Mouse (Mus musculus): ENCODE results near the gene Mrpl11. TPM values are rescaled to one million over a fixed set of nuclear protein-coding genes. Genes with fewer than 3 reads are reported as not detected.
"Not testable (repeated sequence)": the region's sequence is repeated elsewhere in the genome, so short reads cannot be mapped to it uniquely, and the experiment has no call there.

The Mrpl11 gene
- polyA plus RNA-seq, 1 experiment from 2014 or later, result 137 TPM

- Histone ChIP-seq H3K4me2 (replicated peaks; ENCODE audit: low read depth, low read length) (no peak overlapping the region), H3K9ac (ENCODE audit: low read depth, low read length) (no peak overlapping the region), H3K4me3 (ENCODE audit: low read length) (no peak overlapping the region), H3K36me3 (ENCODE audit: control insufficient read depth, insufficient read depth, low read length) (no peaks in the 10 kb centered on the region), H3K4me1 (ENCODE audit: control insufficient read depth, insufficient read depth, low read length) (0 out of 2 replicates have a peak, but pooled peaks cover 4% of the 10 kb centered on the region), H3K9me3 (ENCODE audit: control insufficient read depth, low read length) (no peaks in the 10 kb centered on the region), H3K27ac (ENCODE audit: low read depth, low read length) (no peak overlapping the region), H3K27me3 (ENCODE audit: control insufficient read depth, insufficient read depth, low read length) (peaks cover 7% of the 10 kb centered on the region)
- ATAC-seq (ENCODE audit: low FRiP score, low TSS enrichment), result no peak
- WGBS, result 89% methylated on average over 17 of the region's 17 CpGs
Observed at GRCm38 (mm10) chr19:4937444-4938310, 24.3 kb upstream of the Mrpl11 start.

DNA sequence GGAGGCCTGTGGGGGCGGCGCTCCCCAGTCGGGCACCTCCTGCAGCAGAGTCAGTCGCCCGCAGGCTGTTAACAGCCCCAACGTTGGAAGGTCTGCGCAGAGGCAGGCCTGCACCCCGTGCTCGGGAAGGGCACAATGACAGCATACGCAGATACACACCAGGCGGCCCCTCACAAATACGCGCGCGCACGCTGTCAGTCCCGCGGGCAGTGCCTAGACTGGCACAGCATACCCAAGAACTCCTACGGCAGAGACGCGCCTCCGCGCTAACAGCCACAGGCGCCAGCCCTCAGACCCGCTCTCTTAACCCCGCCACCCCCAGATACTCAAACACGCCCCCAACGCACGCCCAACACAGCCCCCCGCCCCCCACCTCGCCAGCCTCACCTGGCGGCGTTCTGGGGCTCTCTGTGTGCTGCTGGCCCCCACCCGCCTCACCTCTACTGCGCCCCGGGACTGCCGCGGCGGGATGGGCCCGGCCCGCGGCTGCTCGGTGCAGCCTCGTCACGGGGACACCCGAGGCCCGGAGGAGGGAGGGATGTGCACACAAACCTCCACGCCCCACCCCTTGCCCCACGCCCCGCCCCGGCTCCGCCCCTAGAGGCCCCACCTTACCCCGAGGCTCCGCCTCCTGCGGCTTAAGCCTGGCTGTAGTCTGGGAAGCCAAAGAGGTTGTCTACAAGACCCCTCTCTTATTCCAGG, 19.2 kb upstream of the Mrpl11 start, which contains the start of gene Peli3:
Peli3 (minus strand) TSS at position 577 of the 702 bp plus-strand sequence.
- Histone ChIP-seq H3K4me1 (ENCODE audit: control insufficient read depth, insufficient read depth, low read length) (0 out of 2 replicates have a peak, but pooled peaks cover 7% of the 10 kb centered on the region), H3K27me3 (ENCODE audit: control insufficient read depth, insufficient read depth, low read length) (peaks cover 7% of the 10 kb centered on the region), H3K36me3 (ENCODE audit: control insufficient read depth, insufficient read depth, low read length) (no peaks in the 10 kb centered on the region), H3K9me3 (ENCODE audit: control insufficient read depth, low read length) (no peaks in the 10 kb centered on the region), H3K4me2 (replicated peaks; ENCODE audit: low read depth, low read length) (peak within 1 kb of the TSS; percentile 99), H3K9ac (ENCODE audit: low read depth, low read length) (peak within 1 kb of the TSS; percentile 68), H3K4me3 (ENCODE audit: low read length) (peak within 1 kb of the TSS; percentile 69), H3K27ac (ENCODE audit: low read depth, low read length) (no peak within 1 kb of the TSS)
- ATAC-seq (ENCODE audit: low FRiP score, low TSS enrichment), result peak; percentile 94
- WGBS, result under 1% methylated on average over 53 of the region's 55 CpGs

DNA sequence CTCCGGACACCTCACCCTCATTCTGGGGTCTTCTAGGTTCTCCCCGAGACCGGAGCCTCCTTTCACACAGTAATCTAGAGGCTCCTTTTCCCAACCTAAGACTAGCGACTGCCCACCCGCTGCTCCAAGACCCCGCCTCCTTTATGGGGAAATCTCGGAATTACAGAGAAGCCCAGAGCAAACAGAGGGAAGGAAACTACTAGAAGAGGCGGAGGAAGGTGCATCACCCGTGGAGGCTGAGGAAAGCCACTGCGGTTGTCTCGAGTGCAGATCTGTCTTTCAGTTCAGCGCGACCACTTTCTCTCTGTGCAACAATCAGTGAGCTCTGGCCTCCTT, 18.7 kb upstream of the Mrpl11 start:
- Histone ChIP-seq H3K9ac (ENCODE audit: low read depth, low read length) (peak overlapping the region; percentile 68; the same call in 1 of the 2 replicates), H3K36me3 (ENCODE audit: control insufficient read depth, insufficient read depth, low read length) (no peaks in the 10 kb centered on the region), H3K4me2 (replicated peaks; ENCODE audit: low read depth, low read length) (peak overlapping the region; percentile 99), H3K9me3 (ENCODE audit: control insufficient read depth, low read length) (no peaks in the 10 kb centered on the region), H3K4me3 (ENCODE audit: low read length) (peak overlapping the region; percentile 69), H3K27me3 (ENCODE audit: control insufficient read depth, insufficient read depth, low read length) (peaks cover 7% of the 10 kb centered on the region), H3K27ac (ENCODE audit: low read depth, low read length) (no peak overlapping the region), H3K4me1 (ENCODE audit: control insufficient read depth, insufficient read depth, low read length) (0 out of 2 replicates have a peak, but pooled peaks cover 7% of the 10 kb centered on the region)
- no peak; the same call in 1 of the 2 replicates for ATAC-seq (ENCODE audit: low FRiP score, low TSS enrichment)
- WGBS, result 4% methylated on average over 13 of the region's 13 CpGs

DNA sequence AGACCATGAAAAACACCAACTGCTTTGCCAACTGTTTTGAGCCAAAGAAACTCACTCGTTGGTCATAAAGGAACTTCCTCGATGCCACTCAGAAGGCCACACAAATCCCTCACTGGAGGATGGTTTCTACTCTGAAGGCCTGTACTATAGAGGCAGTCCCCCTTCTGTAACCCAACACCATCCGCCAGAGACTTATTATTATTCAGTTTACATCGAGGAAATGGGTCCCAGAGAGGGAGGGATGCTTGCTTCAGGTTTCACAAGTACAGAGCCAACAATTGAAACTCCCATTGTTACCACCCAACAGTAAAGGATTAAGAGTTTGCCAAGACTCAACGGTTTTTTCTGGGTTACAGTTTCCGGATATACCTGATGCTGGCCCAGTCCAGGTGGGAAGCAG, 16.4 kb upstream of the Mrpl11 start:
- Histone ChIP-seq H3K4me2 (replicated peaks; ENCODE audit: low read depth, low read length) (no peak overlapping the region), H3K27me3 (ENCODE audit: control insufficient read depth, insufficient read depth, low read length) (peaks cover 7% of the 10 kb centered on the region), H3K4me3 (ENCODE audit: low read length) (no peak overlapping the region), H3K9me3 (ENCODE audit: control insufficient read depth, low read length) (no peaks in the 10 kb centered on the region), H3K9ac (ENCODE audit: low read depth, low read length) (no peak overlapping the region), H3K36me3 (ENCODE audit: control insufficient read depth, insufficient read depth, low read length) (no peaks in the 10 kb centered on the region), H3K4me1 (ENCODE audit: control insufficient read depth, insufficient read depth, low read length) (0 out of 2 replicates have a peak, but pooled peaks cover 7% of the 10 kb centered on the region), H3K27ac (ENCODE audit: low read depth, low read length) (no peak overlapping the region)
- ATAC-seq (ENCODE audit: low FRiP score, low TSS enrichment), result no peak
- WGBS, result 35% methylated on average over 6 of the region's 6 CpGs

DNA sequence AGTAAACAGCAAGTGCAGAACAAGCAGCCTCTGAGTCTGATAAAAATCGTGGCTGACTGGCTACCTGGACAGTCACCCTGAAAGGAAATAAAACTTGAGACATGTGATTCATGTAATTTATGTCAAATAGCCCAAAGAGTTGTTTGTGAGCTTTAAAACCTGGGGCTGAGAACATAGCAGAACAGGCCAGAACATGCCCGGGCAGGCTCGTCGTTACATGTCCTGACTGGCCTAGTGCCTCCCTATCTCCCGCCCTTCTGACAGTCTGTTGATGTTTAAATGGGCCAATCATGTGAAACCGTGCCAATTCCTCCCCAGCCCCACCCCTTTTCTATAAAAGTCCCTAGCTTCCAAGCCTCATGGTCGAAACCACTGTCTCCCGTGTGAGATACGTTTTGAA, 13.3 kb upstream of the Mrpl11 start:
- H3K4me2 ChIP-seq (replicated peaks; ENCODE audit: low read depth, low read length); H3K27me3 ChIP-seq (ENCODE audit: control insufficient read depth, insufficient read depth, low read length); H3K4me3 ChIP-seq (ENCODE audit: low read length); H3K9ac ChIP-seq (ENCODE audit: low read depth, low read length); H3K36me3 ChIP-seq (ENCODE audit: control insufficient read depth, insufficient read depth, low read length); ATAC-seq (ENCODE audit: low FRiP score, low TSS enrichment); H3K27ac ChIP-seq (ENCODE audit: low read depth, low read length); H3K4me1 ChIP-seq (ENCODE audit: control insufficient read depth, insufficient read depth, low read length); H3K9me3 ChIP-seq (ENCODE audit: control insufficient read depth, low read length): not testable (repeated sequence)
- WGBS, result 61% methylated on average over 9 of the region's 9 CpGs

DNA sequence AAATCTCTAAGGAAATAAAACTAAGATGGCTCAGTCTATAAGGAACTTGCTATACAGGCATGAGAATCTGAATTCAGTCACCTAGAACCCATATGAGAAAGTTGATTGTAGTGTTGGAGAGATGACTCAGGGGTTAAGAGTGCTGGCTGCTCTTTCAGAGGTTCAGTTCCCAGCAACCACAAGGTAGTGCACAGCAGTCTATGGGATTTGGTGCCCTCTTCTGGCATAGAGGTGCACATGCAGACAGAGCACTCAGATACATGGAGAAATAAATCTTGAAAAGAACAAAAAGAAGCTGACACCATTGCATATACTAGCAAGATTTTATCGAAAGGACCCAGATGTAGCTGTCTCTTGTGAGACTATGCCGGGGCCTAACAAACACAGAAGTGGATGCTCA, 6.3 kb downstream of the Mrpl11 start:
- no peak for ATAC-seq (ENCODE audit: low FRiP score, low TSS enrichment)
- 94% methylated on average over 2 of the region's 2 CpGs for WGBS
- H3K9ac ChIP-seq (ENCODE audit: low read depth, low read length), result no peak overlapping the region

GRCm38 (mm10) chr19:4981767-4982166, 19.8 kb downstream of the Mrpl11 start:
- H3K27ac ChIP-seq (ENCODE audit: low read depth, low read length), result no peak overlapping the region
- H3K4me2 ChIP-seq (replicated peaks; ENCODE audit: low read depth, low read length), result no peak overlapping the region
- H3K27me3 ChIP-seq (ENCODE audit: control insufficient read depth, insufficient read depth, low read length), result peaks cover 25% of the 10 kb centered on the region
- H3K4me3 ChIP-seq (ENCODE audit: low read length), result no peak overlapping the region
- H3K36me3 ChIP-seq (ENCODE audit: control insufficient read depth, insufficient read depth, low read length), result no peaks in the 10 kb centered on the region
- ATAC-seq (ENCODE audit: low FRiP score, low TSS enrichment), result no peak
- H3K4me1 ChIP-seq (ENCODE audit: control insufficient read depth, insufficient read depth, low read length), result no peaks in the 10 kb centered on the region
- no peaks in the 10 kb centered on the region for H3K9me3 ChIP-seq (ENCODE audit: control insufficient read depth, low read length)
- no peak overlapping the region for H3K9ac ChIP-seq (ENCODE audit: low read depth, low read length)

More for the DNA sequence above, 6.3 kb downstream of the Mrpl11 start:
- Histone ChIP-seq H3K4me1 (ENCODE audit: control insufficient read depth, insufficient read depth, low read length) (no peaks in the 10 kb centered on the region), H3K27me3 (ENCODE audit: control insufficient read depth, insufficient read depth, low read length) (no peaks in the 10 kb centered on the region), H3K36me3 (ENCODE audit: control insufficient read depth, insufficient read depth, low read length) (peaks cover 28% of the 10 kb centered on the region), H3K9me3 (ENCODE audit: control insufficient read depth, low read length) (0 out of 2 replicates have a peak, but pooled peaks cover 2% of the 10 kb centered on the region), H3K4me3 (ENCODE audit: low read length) (no peak overlapping the region), H3K27ac (ENCODE audit: low read depth, low read length) (no peak overlapping the region), H3K4me2 (replicated peaks; ENCODE audit: low read depth, low read length) (no peak overlapping the region)

DNA sequence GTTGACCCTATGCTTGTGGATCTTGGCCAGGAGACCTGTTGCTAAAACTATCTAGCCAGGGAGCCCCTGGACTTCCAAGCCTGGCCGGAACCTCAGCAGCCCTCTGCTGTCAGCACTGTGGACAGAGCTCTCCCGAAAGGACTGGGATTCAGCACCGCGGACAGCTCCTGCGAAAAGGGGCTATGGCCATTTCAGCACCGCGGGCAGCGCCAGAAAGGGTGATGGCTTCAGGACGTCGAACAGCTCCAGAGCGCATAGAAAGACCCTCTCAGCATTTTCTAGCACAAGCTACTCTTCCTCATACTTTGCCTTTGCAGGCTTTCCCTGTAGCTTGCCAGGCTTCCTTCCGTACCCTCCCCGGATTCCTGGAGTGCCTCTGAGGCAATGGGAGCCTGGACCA, 27.1 kb downstream of the Mrpl11 start:
- no peak overlapping the region for H3K27ac ChIP-seq (ENCODE audit: low read depth, low read length)

More for the DNA sequence above, 27.1 kb downstream of the Mrpl11 start:
- Histone ChIP-seq H3K27me3 (ENCODE audit: control insufficient read depth, insufficient read depth, low read length) (peaks cover 61% of the 10 kb centered on the region), H3K9me3 (ENCODE audit: control insufficient read depth, low read length) (no peaks in the 10 kb centered on the region), H3K4me3 (ENCODE audit: low read length) (no peak overlapping the region), H3K4me2 (replicated peaks; ENCODE audit: low read depth, low read length) (no peak overlapping the region), H3K36me3 (ENCODE audit: control insufficient read depth, insufficient read depth, low read length) (no peaks in the 10 kb centered on the region), H3K4me1 (ENCODE audit: control insufficient read depth, insufficient read depth, low read length) (0 out of 2 replicates have a peak, but pooled peaks cover 3% of the 10 kb centered on the region), H3K9ac (ENCODE audit: low read depth, low read length) (no peak overlapping the region)
- 2% methylated on average over 13 of the region's 13 CpGs for WGBS
- ATAC-seq (ENCODE audit: low FRiP score, low TSS enrichment), result no peak; the same call in 1 of the 2 replicates

All from kidney, embryonic 14.5 days (tissue).